Mouse (Mus musculus): Measurements from ENCODE around the gene E030025P04Rik.

Gene E030025P04Rik

GRCm38 (mm10) chr11:109144236-109144635 lies at the start of gene E030025P04Rik:
Gene E030025P04Rik, minus strand, starts transcription at chr11:109144369.
- no peak for DNase-seq (ENCODE audit: extremely low read depth, low read depth)

GRCm38 (mm10) chr11:109192673-109193557 lies 48.7 kb upstream of the E030025P04Rik start:
- DNase-seq (ENCODE audit: extremely low read depth, low read depth) = no peak

- no peak for DNase-seq (ENCODE audit: extremely low read depth, low read depth)
Observed at GRCm38 (mm10) chr11:109188235-109188634, 44.1 kb upstream of the E030025P04Rik start.

- DNase-seq (ENCODE audit: extremely low read depth, low read depth) = no peak
Observed at GRCm38 (mm10) chr11:109187631-109188184, 43.5 kb upstream of the E030025P04Rik start.

GRCm38 (mm10) chr11:109181118-109181517 lies 36.9 kb upstream of the E030025P04Rik start:
- no peak for DNase-seq (ENCODE audit: extremely low read depth, low read depth)

GRCm38 (mm10) chr11:109180290-109180689 lies 36.1 kb upstream of the E030025P04Rik start:
- no peak for DNase-seq (ENCODE audit: extremely low read depth, low read depth)

- DNase-seq (ENCODE audit: extremely low read depth, low read depth) = no peak
Observed at GRCm38 (mm10) chr11:109178788-109179518, 34.8 kb upstream of the E030025P04Rik start.

- DNase-seq (ENCODE audit: extremely low read depth, low read depth) = no peak
Observed at GRCm38 (mm10) chr11:109175376-109175969, 31.3 kb upstream of the E030025P04Rik start.

GRCm38 (mm10) chr11:109172224-109172623 lies 28.1 kb upstream of the E030025P04Rik start:
- no peak for DNase-seq (ENCODE audit: extremely low read depth, low read depth)

GRCm38 (mm10) chr11:109170771-109171170 lies 26.6 kb upstream of the E030025P04Rik start:
- no peak for DNase-seq (ENCODE audit: extremely low read depth, low read depth)

GRCm38 (mm10) chr11:109157694-109158093 lies 13.5 kb upstream of the E030025P04Rik start:
- no peak for DNase-seq (ENCODE audit: extremely low read depth, low read depth)

GRCm38 (mm10) chr11:109144890-109145341 lies 747 bp upstream of the E030025P04Rik start:
- DNase-seq (ENCODE audit: extremely low read depth, low read depth) = no peak

- DNase-seq (ENCODE audit: extremely low read depth, low read depth) = no peak
Observed at GRCm38 (mm10) chr11:109126482-109126881, 17.7 kb downstream of the E030025P04Rik start.

- no peak for DNase-seq (ENCODE audit: extremely low read depth, low read depth)
Observed at GRCm38 (mm10) chr11:109125451-109125850, 18.7 kb downstream of the E030025P04Rik start.

GRCm38 (mm10) chr11:109124284-109124683 lies 19.9 kb downstream of the E030025P04Rik start:
- DNase-seq (ENCODE audit: extremely low read depth, low read depth) = no peak

GRCm38 (mm10) chr11:109109826-109110346 lies 34.3 kb downstream of the E030025P04Rik start:
- no peak for DNase-seq (ENCODE audit: extremely low read depth, low read depth)

GRCm38 (mm10) chr11:109109056-109109455 lies 35.1 kb downstream of the E030025P04Rik start:
- DNase-seq (ENCODE audit: extremely low read depth, low read depth) = no peak

GRCm38 (mm10) chr11:109107518-109108205 lies 36.5 kb downstream of the E030025P04Rik start:
- DNase-seq (ENCODE audit: extremely low read depth, low read depth) = no peak

- no peak for DNase-seq (ENCODE audit: extremely low read depth, low read depth)
Observed at GRCm38 (mm10) chr11:109106751-109107150, 37.4 kb downstream of the E030025P04Rik start.

GRCm38 (mm10) chr11:109106181-109106580 lies 38.0 kb downstream of the E030025P04Rik start:
- DNase-seq (ENCODE audit: extremely low read depth, low read depth) = no peak

GRCm38 (mm10) chr11:109103386-109103785 lies 40.8 kb downstream of the E030025P04Rik start:
- no peak for DNase-seq (ENCODE audit: extremely low read depth, low read depth)

Measured in MEL-GATA-1-ER (cell line).